9 mouse cellular contexts compared by ENCODE assay signal in genomic region chr8:8488191-8488694, GRCm38 (mm10).
A peak's percentile ranks its signal among the peaks of the same experiment; 100 is the strongest.
DNase-seq lines count a peak whose midpoint lies in the region; ATAC-seq and TF ChIP-seq lines count a peak whose summit lies in the region.
"Had no signal": no experiment of that assay in that cellular context is flagged by ENCODE, and none has a peak within 500 bp of the region (broad histone marks: within the 10 kb centered on the region; RNA-seq: fewer than 3 reads in every experiment).

No protein-coding gene starts in this region.

- H3K9me3 ChIP-seq in kidney, embryonic 14.5 days (ENCODE audit: control insufficient read depth, low read length): no peaks in the 10 kb centered on the region
- H3K9me3 ChIP-seq in hindbrain, embryonic 10.5 days: no peaks in the 10 kb centered on the region
- H3K9me3 ChIP-seq in midbrain, embryonic 14.5 days (ENCODE audit: control insufficient read depth, low read length): no peaks in the 10 kb centered on the region

- no peak overlapping the region for H3K27ac ChIP-seq in kidney, embryonic 14.5 days (ENCODE audit: low read depth, low read length)
- H3K27ac ChIP-seq in kidney, adult 2 months (ENCODE audit: insufficient read depth, low read depth, low read length): no peak overlapping the region
- H3K27ac ChIP-seq in hindbrain, embryonic 10.5 days: peak overlapping the region; percentile 86
- H3K27ac ChIP-seq in midbrain, embryonic 14.5 days (replicated peaks; ENCODE audit: low read depth, low read length): peak overlapping the region; percentile 73; the same call in 1 of the 2 replicates

- no peak for DNase-seq in kidney, adult 2 months
- peak; percentile 35 for DNase-seq in adrenal gland, postnatal 14 days
- no peak for DNase-seq in hindbrain, embryonic 10.5 days (ENCODE audit: low spot score)
- peak; percentile 31 for DNase-seq in midbrain, embryonic 14.5 days
- DNase-seq in testis, postnatal 10 days (ENCODE audit: low spot score): no peak
- DNase-seq in thymus, postnatal 4 days: no peak
- DNase-seq in urinary bladder, adult 2 months (ENCODE audit: low spot score): no peak

- TF ChIP-seq CTCF in kidney, adult 2 months (conservative IDR thresholded peaks at IDR 0.05; ENCODE audit: insufficient read depth, insufficient read length, low read depth, low read length): no peak

- TF ChIP-seq POLR2A in kidney, adult 2 months (IDR thresholded peaks at IDR 0.05; ENCODE audit: low read depth, low read length): no peak

- peak; percentile 72; the same call in 1 of the 2 replicates for ATAC-seq in kidney, embryonic 14.5 days (ENCODE audit: low FRiP score, low TSS enrichment)
- peak; percentile 64 for ATAC-seq in midbrain, embryonic 14.5 days (ENCODE audit: low FRiP score, low TSS enrichment)

- H3K9ac ChIP-seq in kidney, embryonic 14.5 days (ENCODE audit: low read depth, low read length): no peak overlapping the region
- H3K9ac ChIP-seq in midbrain, embryonic 14.5 days (replicated peaks; ENCODE audit: low read length): peak overlapping the region; percentile 39

- H3K4me3 ChIP-seq in kidney, embryonic 14.5 days (ENCODE audit: low read length): no peak overlapping the region
- no peak overlapping the region for H3K4me3 ChIP-seq in kidney, adult 2 months (ENCODE audit: insufficient read depth, low read depth, low read length)
- H3K4me3 ChIP-seq in hindbrain, embryonic 10.5 days: peak overlapping the region; percentile 38
- no peak overlapping the region for H3K4me3 ChIP-seq in midbrain, embryonic 14.5 days (replicated peaks; ENCODE audit: low read depth, low read length)

- peak overlapping the region; percentile 28; the same call in 1 of the 2 replicates for H3K4me2 ChIP-seq in kidney, embryonic 14.5 days (replicated peaks; ENCODE audit: low read depth, low read length)
- peak overlapping the region; percentile 45 for H3K4me2 ChIP-seq in midbrain, embryonic 14.5 days (ENCODE audit: low read length)

- no peaks in the 10 kb centered on the region for H3K27me3 ChIP-seq in kidney, embryonic 14.5 days (ENCODE audit: control insufficient read depth, insufficient read depth, low read length)
- no peaks in the 10 kb centered on the region for H3K27me3 ChIP-seq in kidney, adult 2 months (replicated peaks; ENCODE audit: control insufficient read depth, insufficient read depth, low read length)
- H3K27me3 ChIP-seq in hindbrain, embryonic 10.5 days (ENCODE audit: insufficient read depth, poor library complexity, severe bottlenecking): peaks cover 32% of the 10 kb centered on the region
- H3K27me3 ChIP-seq in midbrain, embryonic 14.5 days (ENCODE audit: control insufficient read depth, insufficient read depth, low read length): peaks cover 8% of the 10 kb centered on the region
- H3K27me3 ChIP-seq: Patski had no signal

- no peaks in the 10 kb centered on the region for H3K36me3 ChIP-seq in kidney, embryonic 14.5 days (ENCODE audit: control insufficient read depth, insufficient read depth, low read length)
- no peaks in the 10 kb centered on the region for H3K36me3 ChIP-seq in kidney, adult 2 months (ENCODE audit: control insufficient read depth, insufficient read depth, low read length)
- H3K36me3 ChIP-seq in hindbrain, embryonic 10.5 days: no peaks in the 10 kb centered on the region
- H3K36me3 ChIP-seq in midbrain, embryonic 14.5 days (ENCODE audit: control insufficient read depth, insufficient read depth, low read length): no peaks in the 10 kb centered on the region

- peaks cover 10% of the 10 kb centered on the region; the same call in 1 of the 2 replicates for H3K4me1 ChIP-seq in kidney, embryonic 14.5 days (ENCODE audit: control insufficient read depth, insufficient read depth, low read length)
- no peaks in the 10 kb centered on the region for H3K4me1 ChIP-seq in kidney, adult 2 months (ENCODE audit: control insufficient read depth, insufficient read depth, low read length)
- peaks cover 78% of the 10 kb centered on the region for H3K4me1 ChIP-seq in hindbrain, embryonic 10.5 days (replicated peaks)
- H3K4me1 ChIP-seq in midbrain, embryonic 14.5 days (ENCODE audit: control insufficient read depth, insufficient read depth, low read length): peaks cover 32% of the 10 kb centered on the region

- WGBS in kidney, embryonic 14.5 days: 49% methylated on average over 9 of the region's 9 CpGs
- 83% methylated on average over 9 of the region's 9 CpGs for WGBS in kidney, adult 2 months
- WGBS in hindbrain, embryonic 10.5 days: 34% methylated on average over 9 of the region's 9 CpGs
- WGBS in midbrain, embryonic 14.5 days: 23% methylated on average over 9 of the region's 9 CpGs

Comparison
In these comparisons a context has a peak if more than half of its experiments do, and no peak if none do; other contexts are left out.
1. H3K27ac ChIP-seq: peak in hindbrain, embryonic 10.5 days (single experiment) and midbrain, embryonic 14.5 days (single experiment); none in kidney, embryonic 14.5 days (single experiment) and kidney, adult 2 months (single experiment).
2. DNase-seq: peak in adrenal gland, postnatal 14 days (single experiment) and midbrain, embryonic 14.5 days (single experiment); none in kidney, adult 2 months (single experiment), hindbrain, embryonic 10.5 days (single experiment), testis, postnatal 10 days (single experiment), thymus, postnatal 4 days (single experiment) and urinary bladder, adult 2 months (single experiment).